Mouse (Mus musculus) spleen, embryonic (tissue): ENCODE measurements around the gene Wars2.

Source experiments
- CTCF ChIA-PET: fragments of 350-600 bp; sonication (Branson Sonifier 250); formaldehyde crosslinking; loops from one replicate; lab custom pipeline; 2022; lab: Charles Lee

The Wars2 gene

DNA sequence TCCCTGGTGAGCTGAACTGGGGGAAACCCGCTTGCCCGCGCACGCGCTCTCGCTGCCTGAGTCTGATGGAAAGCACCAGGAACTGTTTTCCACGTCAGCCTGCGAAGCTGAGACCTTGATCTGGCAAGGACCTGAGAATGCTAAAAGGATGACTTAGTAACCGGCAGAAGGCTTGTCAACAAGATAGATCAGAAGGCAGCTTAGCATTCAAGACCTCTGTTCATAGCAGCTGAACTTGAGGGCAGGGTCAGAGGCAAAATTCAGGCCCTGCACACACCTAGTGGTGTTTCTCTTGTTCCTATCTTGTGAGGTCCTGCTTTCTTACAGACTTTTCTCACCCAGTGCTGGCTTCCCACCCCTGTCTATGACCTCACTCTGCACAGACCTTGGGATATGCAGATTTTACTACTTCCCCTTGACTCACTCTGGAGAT lies 122.6 kb downstream of the Wars2 start:
- CTCF ChIA-PET = no interaction called here

DNA sequence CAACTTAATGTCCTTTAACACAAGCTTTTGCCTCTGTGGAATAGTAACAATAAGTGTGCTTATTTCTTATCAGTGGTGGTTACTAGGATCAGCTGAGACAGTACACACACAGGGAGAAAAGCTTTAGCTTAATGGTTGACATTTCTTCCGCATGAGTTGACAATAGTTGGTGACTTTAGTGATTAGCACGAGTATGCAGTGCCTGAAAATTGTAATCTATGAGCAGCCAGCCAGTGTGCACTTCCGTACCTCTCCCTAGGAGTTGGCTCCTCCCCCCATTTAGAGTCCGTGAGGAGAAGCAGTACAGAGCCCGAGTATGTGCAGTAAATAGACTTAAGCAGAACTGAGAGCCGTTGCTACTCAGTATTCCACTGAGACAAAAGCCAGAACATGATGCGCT lies 123.8 kb downstream of the Wars2 start:
- CTCF ChIA-PET = no interaction called here

DNA sequence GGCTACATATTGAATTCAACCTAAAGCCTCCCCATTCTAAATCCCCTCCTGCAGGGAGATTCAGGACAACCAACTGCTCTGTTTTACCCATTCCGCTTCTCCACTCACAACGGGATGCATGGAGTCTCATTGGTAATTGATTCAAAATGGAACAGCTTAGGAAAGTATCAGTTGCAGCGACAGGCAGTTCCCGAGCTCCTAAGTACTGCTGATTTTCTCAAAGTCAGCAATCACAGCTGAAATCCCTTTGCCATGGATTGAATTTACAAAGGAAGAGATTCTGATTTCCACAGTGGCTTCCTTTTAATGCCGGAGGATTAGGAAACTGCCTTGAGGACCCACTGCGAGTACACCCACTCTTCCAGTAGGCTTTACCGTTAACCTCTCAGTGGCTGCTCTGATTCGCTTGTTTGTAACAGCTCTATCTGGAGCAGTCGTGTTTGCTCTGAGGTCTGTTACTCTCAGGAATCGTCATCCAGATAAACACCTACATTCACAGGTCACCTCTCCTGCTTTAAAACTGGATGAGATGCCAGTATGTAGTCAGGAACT lies 126.0 kb downstream of the Wars2 start:
- CTCF ChIA-PET = no interaction called here

DNA sequence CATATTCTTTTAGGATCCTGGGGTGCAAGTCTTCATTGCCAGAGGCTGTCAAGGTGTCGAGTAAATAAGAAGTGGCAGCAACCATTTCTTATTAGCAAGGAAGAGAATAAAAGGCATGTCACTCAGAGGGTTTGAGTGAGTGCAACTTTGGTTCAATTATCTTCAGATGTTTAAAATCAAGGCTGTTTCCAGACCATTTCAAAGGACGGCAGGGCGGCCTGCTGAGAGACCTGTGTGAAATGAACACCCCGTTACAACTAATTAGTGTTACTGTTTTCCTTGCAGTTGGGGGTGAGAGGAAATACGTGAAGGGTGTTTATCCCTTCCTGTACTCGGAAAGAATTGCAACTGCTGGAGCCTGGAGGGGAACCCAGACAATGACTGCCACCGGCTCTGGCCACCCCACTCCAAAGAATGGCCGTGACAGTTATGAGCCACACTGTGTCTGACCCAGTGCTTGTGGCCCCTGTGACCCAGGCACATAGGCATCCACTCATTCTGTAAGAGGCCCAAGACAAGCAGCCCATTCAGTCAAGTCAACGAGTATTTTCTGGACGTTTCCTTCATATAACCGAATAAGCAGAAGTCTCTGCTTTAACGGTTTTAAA lies 137.2 kb downstream of the Wars2 start:
- CTCF ChIA-PET = no interaction called here

DNA sequence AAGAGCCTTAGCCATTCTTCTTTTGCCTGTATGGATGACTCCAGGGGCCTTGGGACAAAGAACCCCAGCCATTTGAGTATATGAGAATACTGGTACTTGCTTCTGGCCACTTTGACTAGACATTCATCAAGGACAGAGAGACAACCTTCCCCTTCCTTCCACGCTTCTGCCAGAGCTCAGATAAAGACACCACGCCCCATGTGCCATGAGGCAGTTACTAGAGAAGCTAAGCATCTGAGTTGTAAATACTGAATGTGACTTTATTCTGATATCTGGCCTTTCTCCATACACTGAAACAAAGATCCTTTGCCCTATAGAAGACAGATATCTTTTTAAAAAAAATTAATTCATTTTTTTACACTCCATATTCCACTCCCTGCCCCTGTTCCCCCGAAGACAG lies 138.8 kb downstream of the Wars2 start:
- CTCF ChIA-PET = no interaction called here

DNA sequence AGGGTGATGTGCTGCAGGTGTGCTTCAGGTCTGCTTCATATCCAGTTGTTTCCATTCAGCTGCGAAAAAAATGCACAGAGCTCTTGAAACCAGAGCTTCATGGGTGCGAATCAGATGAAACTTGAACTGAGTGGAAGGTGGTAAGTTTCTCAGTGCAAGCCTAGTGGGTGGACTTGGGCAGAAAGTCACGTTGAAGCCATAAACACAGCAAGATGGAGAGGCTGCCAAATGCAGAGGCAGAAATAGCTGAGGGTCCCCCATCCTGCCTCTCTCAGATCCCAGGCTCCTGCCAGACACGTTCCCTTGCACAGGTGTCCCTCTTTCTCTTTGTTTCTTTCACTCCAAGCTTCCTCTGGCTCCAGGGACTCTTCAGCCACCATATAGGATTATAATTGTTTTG lies 140.6 kb downstream of the Wars2 start:
- CTCF ChIA-PET = no interaction called here

DNA sequence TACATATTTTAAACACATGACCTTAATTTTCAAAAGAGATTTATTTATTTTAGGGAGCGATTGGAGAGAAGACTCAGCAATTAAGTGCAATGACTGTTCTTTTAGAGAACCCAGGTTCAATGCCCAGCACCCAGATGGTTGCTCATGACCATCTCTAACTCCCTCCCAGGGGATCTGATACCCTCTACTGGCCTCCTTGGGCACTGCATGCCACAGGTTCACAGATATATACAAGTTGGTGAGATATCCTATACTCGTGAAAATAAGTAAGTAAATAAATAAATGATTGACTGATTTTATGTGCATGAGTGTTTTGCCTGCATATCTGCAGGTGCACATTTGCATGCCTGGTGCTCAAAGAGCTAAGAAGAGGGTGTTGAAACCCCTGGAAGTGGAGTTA lies 147.4 kb downstream of the Wars2 start:
- CTCF ChIA-PET = no interaction called here
